Mouse (Mus musculus): ENCODE measurements around the gene Fam169b. TPM values are rescaled to one million over a fixed set of nuclear protein-coding genes. Genes with fewer than 3 reads are reported as not detected.

Gene Fam169b
- polyA plus RNA-seq, 1 experiment from 2014 or later, result 0.18 TPM

- no peak for ATAC-seq
- WGBS, result 59% methylated on average over 8 of the region's 8 CpGs
These were observed 33.1 kb downstream of the Fam169b start for GRCm38 (mm10) chr7:68306756-68307155.

GRCm38 (mm10) chr7:68311469-68311868 is 37.8 kb downstream of the Fam169b start:
- H3K4me3 ChIP-seq (ENCODE audit: low read depth, low read length), result no peak overlapping the region
- H3K27me3 ChIP-seq (replicated peaks; ENCODE audit: control insufficient read depth, insufficient read depth, low read length), result no peaks in the 10 kb centered on the region
- no peak overlapping the region for H3K27ac ChIP-seq (ENCODE audit: low read depth, low read length)
- WGBS, result 56% methylated on average over 6 of the region's 6 CpGs
- TF ChIP-seq CTCF (IDR thresholded peaks at IDR 0.05; ENCODE audit: low read depth), result no peak
- no peaks in the 10 kb centered on the region for H3K36me3 ChIP-seq (ENCODE audit: control insufficient read depth, insufficient read depth)
- H3K4me2 ChIP-seq (replicated peaks; ENCODE audit: low read depth), result no peak overlapping the region
- H3K9me3 ChIP-seq (ENCODE audit: control insufficient read depth), result no peaks in the 10 kb centered on the region
- no peak for ATAC-seq
- H3K9ac ChIP-seq (ENCODE audit: low read depth, low read length), result no peak overlapping the region
- H3K4me1 ChIP-seq (replicated peaks; ENCODE audit: control insufficient read depth, insufficient read depth, low read length), result no peaks in the 10 kb centered on the region

More at GRCm38 (mm10) chr7:68306756-68307155, 33.1 kb downstream of the Fam169b start:
- Histone ChIP-seq H3K27ac (ENCODE audit: low read depth, low read length) (no peak overlapping the region), H3K4me1 (replicated peaks; ENCODE audit: control insufficient read depth, insufficient read depth, low read length) (no peaks in the 10 kb centered on the region; the same call in 1 of the 2 replicates), H3K27me3 (replicated peaks; ENCODE audit: control insufficient read depth, insufficient read depth, low read length) (no peaks in the 10 kb centered on the region), H3K4me3 (ENCODE audit: low read depth, low read length) (no peak overlapping the region), H3K9ac (ENCODE audit: low read depth, low read length) (no peak overlapping the region), H3K36me3 (ENCODE audit: control insufficient read depth, insufficient read depth) (no peaks in the 10 kb centered on the region), H3K9me3 (ENCODE audit: control insufficient read depth) (no peaks in the 10 kb centered on the region), H3K4me2 (replicated peaks; ENCODE audit: low read depth) (no peak overlapping the region)
- no peak for TF ChIP-seq CTCF (IDR thresholded peaks at IDR 0.05; ENCODE audit: low read depth)

GRCm38 (mm10) chr7:68312395-68312794 is 38.8 kb downstream of the Fam169b start:
- H3K9me3 ChIP-seq (ENCODE audit: control insufficient read depth), result no peaks in the 10 kb centered on the region
- 75% methylated on average over 5 of the region's 5 CpGs for WGBS
- H3K4me2 ChIP-seq (replicated peaks; ENCODE audit: low read depth), result no peak overlapping the region
- no peak for TF ChIP-seq CTCF (IDR thresholded peaks at IDR 0.05; ENCODE audit: low read depth)
- H3K4me1 ChIP-seq (replicated peaks; ENCODE audit: control insufficient read depth, insufficient read depth, low read length), result no peaks in the 10 kb centered on the region
- H3K36me3 ChIP-seq (ENCODE audit: control insufficient read depth, insufficient read depth), result no peaks in the 10 kb centered on the region
- no peak overlapping the region for H3K27ac ChIP-seq (ENCODE audit: low read depth, low read length)
- H3K4me3 ChIP-seq (ENCODE audit: low read depth, low read length), result no peak overlapping the region
- no peak overlapping the region for H3K9ac ChIP-seq (ENCODE audit: low read depth, low read length)
- no peak for ATAC-seq
- H3K27me3 ChIP-seq (replicated peaks; ENCODE audit: control insufficient read depth, insufficient read depth, low read length), result no peaks in the 10 kb centered on the region

- H3K36me3 ChIP-seq (ENCODE audit: control insufficient read depth, insufficient read depth), result no peaks in the 10 kb centered on the region
- H3K9me3 ChIP-seq (ENCODE audit: control insufficient read depth), result no peaks in the 10 kb centered on the region
- H3K9ac ChIP-seq (ENCODE audit: low read depth, low read length), result no peak overlapping the region
- no peak overlapping the region for H3K4me2 ChIP-seq (replicated peaks; ENCODE audit: low read depth)
- 58% methylated on average over 14 of the region's 14 CpGs for WGBS
- H3K4me3 ChIP-seq (ENCODE audit: low read depth, low read length), result no peak overlapping the region
- no peak overlapping the region for H3K27ac ChIP-seq (ENCODE audit: low read depth, low read length)
- H3K27me3 ChIP-seq (replicated peaks; ENCODE audit: control insufficient read depth, insufficient read depth, low read length), result no peaks in the 10 kb centered on the region
- no peaks in the 10 kb centered on the region for H3K4me1 ChIP-seq (replicated peaks; ENCODE audit: control insufficient read depth, insufficient read depth, low read length)
- ATAC-seq, result no peak
- no peak for TF ChIP-seq CTCF (IDR thresholded peaks at IDR 0.05; ENCODE audit: low read depth)
These were observed 39.6 kb downstream of the Fam169b start for GRCm38 (mm10) chr7:68313038-68313782.

GRCm38 (mm10) chr7:68314286-68314685 is 40.6 kb downstream of the Fam169b start:
- TF ChIP-seq CTCF (IDR thresholded peaks at IDR 0.05; ENCODE audit: low read depth), result no peak

GRCm38 (mm10) chr7:68315068-68315467 is 41.4 kb downstream of the Fam169b start:
- H3K36me3 ChIP-seq (ENCODE audit: control insufficient read depth, insufficient read depth), result no peaks in the 10 kb centered on the region
- H3K9ac ChIP-seq (ENCODE audit: low read depth, low read length), result no peak overlapping the region
- H3K4me3 ChIP-seq (ENCODE audit: low read depth, low read length), result no peak overlapping the region
- WGBS, result 87% methylated on average over 4 of the region's 4 CpGs
- no peak overlapping the region for H3K4me2 ChIP-seq (replicated peaks; ENCODE audit: low read depth)
- H3K27ac ChIP-seq (ENCODE audit: low read depth, low read length), result no peak overlapping the region
- H3K27me3 ChIP-seq (replicated peaks; ENCODE audit: control insufficient read depth, insufficient read depth, low read length), result no peaks in the 10 kb centered on the region
- no peak for TF ChIP-seq CTCF (IDR thresholded peaks at IDR 0.05; ENCODE audit: low read depth)
- ATAC-seq, result no peak
- H3K9me3 ChIP-seq (ENCODE audit: control insufficient read depth), result no peaks in the 10 kb centered on the region
- no peaks in the 10 kb centered on the region for H3K4me1 ChIP-seq (replicated peaks; ENCODE audit: control insufficient read depth, insufficient read depth, low read length)

More at GRCm38 (mm10) chr7:68314286-68314685, 40.6 kb downstream of the Fam169b start:
- no peak overlapping the region for H3K4me3 ChIP-seq (ENCODE audit: low read depth, low read length)
- WGBS, result 83% methylated on average over 1 of the region's 1 CpGs
- H3K27ac ChIP-seq (ENCODE audit: low read depth, low read length), result no peak overlapping the region
- no peaks in the 10 kb centered on the region for H3K36me3 ChIP-seq (ENCODE audit: control insufficient read depth, insufficient read depth)
- H3K9ac ChIP-seq (ENCODE audit: low read depth, low read length), result no peak overlapping the region
- no peaks in the 10 kb centered on the region for H3K27me3 ChIP-seq (replicated peaks; ENCODE audit: control insufficient read depth, insufficient read depth, low read length)
- no peak overlapping the region for H3K4me2 ChIP-seq (replicated peaks; ENCODE audit: low read depth)
- no peak for ATAC-seq
- no peaks in the 10 kb centered on the region for H3K4me1 ChIP-seq (replicated peaks; ENCODE audit: control insufficient read depth, insufficient read depth, low read length)
- no peaks in the 10 kb centered on the region for H3K9me3 ChIP-seq (ENCODE audit: control insufficient read depth)
